Mouse (Mus musculus): ENCODE measurements around the gene Patz1. TPM values are rescaled to one million over a fixed set of nuclear protein-coding genes. Genes with fewer than 3 reads are reported as not detected.

The Patz1 gene
- total RNA-seq, 2 experiments from 2014 or later: 8.3 to 19.4 TPM

DNA sequence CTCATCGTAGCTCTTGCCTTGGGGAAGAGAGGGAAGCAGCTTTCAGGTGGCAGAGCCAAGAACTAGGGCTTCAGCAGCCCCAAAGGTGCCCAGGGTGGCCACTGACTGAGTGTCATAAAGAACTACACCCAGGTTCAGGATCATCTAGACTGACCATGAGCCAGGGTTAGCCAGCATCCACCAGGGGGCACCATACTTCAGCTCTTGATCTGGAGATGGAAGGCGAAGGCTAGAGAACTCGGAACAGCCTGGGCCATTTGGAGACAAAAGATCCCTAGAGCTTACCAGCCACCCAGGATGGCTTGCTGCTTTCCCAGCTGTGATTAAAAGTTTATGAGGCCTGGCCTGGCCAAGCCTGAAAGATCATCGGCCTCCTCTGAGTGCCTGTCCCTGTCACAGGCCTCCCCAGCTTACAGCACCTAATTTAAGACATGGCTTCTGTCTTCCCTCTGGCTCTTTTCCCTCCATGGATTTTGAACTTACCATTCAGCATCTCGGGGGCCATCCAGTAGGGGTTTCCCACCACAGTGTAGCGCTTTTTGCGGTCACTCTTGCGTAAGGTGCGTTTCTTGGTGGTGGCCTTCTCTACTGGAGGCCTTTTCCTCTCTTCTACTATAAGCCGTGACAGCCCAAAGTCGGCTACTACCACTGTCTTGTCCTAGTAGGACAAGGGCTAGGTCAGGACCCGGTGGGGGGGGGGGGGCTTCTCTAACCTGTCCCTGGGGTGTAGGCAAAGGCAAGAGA, 58.6 kb downstream of the Patz1 start:
- intact Hi-C loops (cut with DNase I): loop anchor here (5.0 kb wide), 1 partner anchor 40 kb away; no protein-coding TSS in a partner anchor
- DNase-seq: peak; percentile 74 to 88

DNA sequence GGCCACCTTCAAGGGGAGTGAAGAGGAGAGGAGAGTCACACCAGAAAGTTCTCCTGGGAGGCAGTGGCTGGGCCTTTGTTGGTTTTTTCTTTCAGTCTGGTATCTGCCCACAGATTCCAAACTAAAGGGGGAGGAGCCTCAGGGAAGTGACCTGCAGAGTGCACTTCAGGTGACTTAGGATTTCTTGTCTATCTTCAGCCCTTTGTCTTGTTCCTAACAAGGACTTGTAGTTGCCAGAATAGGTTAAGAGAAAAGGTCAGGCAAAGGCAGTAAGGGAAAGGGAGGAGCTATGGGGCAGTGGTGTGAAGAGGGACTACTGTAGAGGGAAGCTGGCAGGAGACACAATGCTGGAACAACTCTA, 59.1 kb downstream of the Patz1 start:
- DNase-seq: no peak
- intact Hi-C loops (cut with DNase I): loop anchor here (2.0 to 5.0 kb wide), 2 partner anchors 39 to 61 kb away; partner anchors contain the start of gene Limk2

DNA sequence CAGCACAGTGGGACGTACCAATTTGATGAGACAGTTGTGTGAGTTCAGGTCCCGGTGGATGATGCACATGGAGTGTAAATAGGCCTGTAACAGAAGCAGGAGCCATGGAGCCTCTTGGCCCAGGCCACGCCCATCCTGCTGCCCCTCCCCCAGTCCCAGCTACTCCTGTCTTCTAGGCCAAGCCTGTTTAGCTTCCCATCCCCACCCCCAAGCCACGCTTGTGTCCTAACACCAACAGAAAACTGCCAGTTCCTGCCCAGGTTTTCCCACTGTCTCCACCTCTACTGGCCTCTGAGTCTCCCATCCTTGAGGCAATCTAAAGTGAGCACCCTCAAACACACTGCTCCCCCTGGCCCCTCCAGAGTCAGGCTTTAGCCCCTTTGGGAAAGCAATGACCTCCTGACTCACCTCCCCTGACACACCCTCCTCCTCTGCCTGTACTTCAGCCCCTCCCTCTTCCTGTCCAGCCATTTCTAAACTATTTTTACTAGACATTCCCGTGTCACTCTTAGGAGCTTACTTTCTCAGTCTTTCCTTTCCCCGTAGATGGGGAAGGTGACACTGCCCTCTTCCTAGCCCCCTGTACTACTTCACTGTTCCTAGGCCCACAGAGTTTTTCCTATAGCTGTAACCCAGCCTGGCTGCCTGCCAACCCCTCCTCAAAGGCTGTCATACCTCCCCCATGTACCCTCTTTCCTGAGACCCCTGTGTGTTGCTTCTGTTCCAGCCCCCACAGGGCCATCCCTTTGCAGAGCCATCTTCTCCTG, 60.1 kb downstream of the Patz1 start:
- intact Hi-C loops (cut with DNase I): loop anchor here (2.0 to 5.0 kb wide), 2 partner anchors 39 to 60 kb away; partner anchors contain the start of gene Limk2
- no peak for DNase-seq

DNA sequence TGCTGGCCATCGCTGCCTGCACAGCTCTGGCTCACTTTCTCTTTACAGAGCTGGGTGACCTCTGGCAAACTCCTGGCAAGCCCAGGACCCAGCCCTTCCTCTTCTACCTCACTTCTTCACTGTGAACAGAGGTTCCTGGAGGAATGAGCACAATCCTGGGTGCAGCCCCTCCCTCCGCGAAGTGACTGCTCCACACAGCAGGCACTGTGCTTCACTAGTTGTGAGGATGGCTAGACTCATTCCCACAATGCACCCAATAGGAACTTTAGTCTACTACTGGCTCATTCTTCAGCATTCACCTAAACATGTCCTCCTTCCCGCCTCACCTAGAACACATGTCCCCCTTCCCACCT, 60.6 kb downstream of the Patz1 start:
- DNase-seq: no peak
- intact Hi-C loops (cut with DNase I): loop anchor here (2.0 to 5.0 kb wide), 2 partner anchors 38 to 59 kb away; partner anchors contain the start of gene Limk2

DNA sequence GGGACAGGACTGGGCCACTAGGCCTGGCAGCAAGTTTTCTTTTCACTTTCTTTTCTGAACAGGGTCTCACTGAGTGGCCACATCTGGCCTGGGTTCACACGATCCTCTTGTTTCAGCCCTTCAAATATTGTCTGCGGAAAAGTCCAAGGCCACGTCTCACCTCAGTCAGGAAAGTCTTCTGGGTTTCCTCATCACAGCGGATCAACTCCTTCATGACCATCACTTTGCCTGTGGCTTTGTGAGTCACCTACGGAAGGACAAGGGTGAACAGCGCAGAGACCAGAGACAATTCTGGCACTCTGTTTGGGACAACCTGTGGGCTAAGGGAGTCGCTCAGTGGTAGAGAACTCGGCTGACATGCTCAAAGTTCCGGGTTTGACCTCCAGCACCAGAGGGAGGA, 63.5 kb downstream of the Patz1 start:
- DNase-seq: no peak

DNA sequence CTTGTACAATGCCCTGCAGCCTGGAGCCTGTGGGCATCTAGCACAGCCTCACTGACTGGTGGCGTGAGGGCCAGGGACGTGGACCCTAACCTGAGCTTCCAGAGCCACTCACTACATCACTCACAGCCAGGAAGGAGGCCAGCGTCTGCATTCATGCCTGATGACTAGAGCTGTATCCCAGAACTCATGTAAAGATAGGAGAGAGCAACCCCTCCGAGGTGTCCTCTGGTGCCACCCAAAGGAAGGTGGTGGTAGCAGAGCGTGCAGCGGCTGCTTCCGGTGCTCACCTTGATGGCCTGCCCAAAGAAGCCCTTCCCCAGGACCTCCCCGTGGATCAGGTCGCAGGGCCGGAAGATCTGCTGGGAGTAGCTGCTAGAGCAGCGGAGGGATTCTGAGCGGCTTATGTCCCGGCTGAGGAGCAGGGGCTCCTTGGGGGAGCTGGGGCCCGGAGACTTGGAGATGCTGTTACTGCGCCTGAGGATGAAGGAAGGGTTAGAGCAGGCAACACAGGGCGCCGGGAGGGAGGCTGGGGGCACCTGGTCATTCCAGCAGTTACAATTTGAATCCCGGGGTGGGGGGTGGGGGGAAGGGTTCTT, 64.4 kb downstream of the Patz1 start:
- intact Hi-C loops (cut with DNase I): no loop called here
- no peak for DNase-seq

More for the DNA sequence above, 63.5 kb downstream of the Patz1 start:
- intact Hi-C loops (cut with DNase I): no loop called here

Other genes with a start within 250 kb of the Patz1 start
- 1 to 10 TPM; 9.3 to 9.9 TPM for gene Sfi1, start 95.4 kb upstream of the Patz1 start, total RNA-seq (2021)
- 10 to 100 TPM; 26.6 to 27.9 TPM for gene Eif4enif1, start 86.5 kb upstream of the Patz1 start, total RNA-seq (2021)
- gene Drg1, start 22.5 kb upstream of the Patz1 start, total RNA-seq (2021): 10 to 100 TPM; 36.4 to 45.4 TPM
- gene Pik3ip1, start 41.5 kb downstream of the Patz1 start, total RNA-seq (2021): 10 to 100 TPM; 21.2 to 25.0 TPM
- gene Limk2, start 120.3 kb downstream of the Patz1 start, total RNA-seq (2021): 10 to 100 TPM in 1 of 2 experiments, 1 to 10 TPM in 1; 9.8 to 11.9 TPM
- 10 to 100 TPM; 15.1 to 16.1 TPM for gene Rnf185, start 163.5 kb downstream of the Patz1 start, total RNA-seq (2021)
- under 1 TPM in 1 of 2 experiments, not detected in 1; 0.10 TPM for gene Pla2g3, start 199.4 kb downstream of the Patz1 start, total RNA-seq (2021)
- gene Inpp5j, start 215.9 kb downstream of the Patz1 start, total RNA-seq (2021): 1 to 10 TPM; 3.4 to 4.1 TPM
- 10 to 100 TPM; 13.2 to 14.9 TPM for gene Selenom, start 225.8 kb downstream of the Patz1 start, total RNA-seq (2021)

Data from gastrocnemius, postnatal 36 days (tissue).